Mouse (Mus musculus): ENCODE results near the gene Olfr1051.
"Not testable (repeated sequence)": the region's sequence is repeated elsewhere in the genome, so short reads cannot be mapped to it uniquely, and the experiment has no call there.

The Olfr1051 gene

GRCm38 (mm10) chr2:86278988-86279387, at the start of gene Olfr1051:
Gene Olfr1051 (minus strand): TSS chr2:86279088.
- DNase-seq (ENCODE audit: low spot score in 2 of 2), result not testable (repeated sequence)

DNA sequence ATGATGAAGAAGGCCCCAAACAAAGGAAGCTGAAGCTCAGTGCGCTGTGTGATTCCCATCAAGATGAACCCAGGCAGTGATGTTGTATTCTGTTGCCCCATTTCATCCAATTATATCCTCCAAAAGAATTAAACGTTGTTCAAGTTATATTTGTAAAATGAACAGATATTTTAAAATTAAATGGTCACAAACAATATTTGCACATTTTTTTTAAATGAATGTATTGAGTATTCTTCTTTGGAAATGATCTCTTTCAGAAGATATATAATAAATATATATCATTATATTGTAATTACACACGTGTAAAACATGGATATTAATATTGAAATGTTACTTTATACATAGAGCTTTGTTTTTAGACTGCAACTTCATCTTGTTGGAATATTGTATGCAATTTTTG, 36.3 kb upstream of the Olfr1051 start, which contains the start of gene Olfr1053:
TSS of gene Olfr1053 (minus strand) at position 101 of the 400 bp plus-strand sequence.
- DNase-seq (ENCODE audit: low spot score in 2 of 2), result no peak

GRCm38 (mm10) chr2:86292155-86292554, 13.3 kb upstream of the Olfr1051 start, which contains the start of gene Olfr1052:
Gene Olfr1052 (plus strand): TSS chr2:86292455.
- DNase-seq (ENCODE audit: low spot score in 2 of 2), result no peak

DNA sequence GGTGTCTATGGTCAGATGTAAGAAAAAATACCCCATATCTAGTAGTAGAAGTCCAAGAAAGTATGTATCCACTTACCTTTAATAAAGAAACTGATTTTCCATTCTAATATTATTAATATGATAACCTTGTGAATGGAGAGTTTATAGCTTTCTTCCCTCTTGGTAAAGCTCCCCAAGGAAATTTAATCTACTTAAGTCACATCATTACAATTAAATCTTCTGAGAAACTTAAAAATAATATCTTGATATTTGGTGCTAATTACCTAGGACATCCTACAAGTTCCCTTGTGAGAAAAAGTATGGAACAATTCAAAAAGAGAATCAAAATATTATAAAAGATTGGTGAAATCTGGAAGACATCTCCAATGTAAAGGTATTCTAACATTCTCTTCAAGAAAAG, 20.7 kb downstream of the Olfr1051 start, which contains the start of gene Olfr1049:
TSS of gene Olfr1049 (minus strand) at position 101 of the 400 bp plus-strand sequence.
- DNase-seq (ENCODE audit: low spot score in 2 of 2), result not testable (repeated sequence)

DNA sequence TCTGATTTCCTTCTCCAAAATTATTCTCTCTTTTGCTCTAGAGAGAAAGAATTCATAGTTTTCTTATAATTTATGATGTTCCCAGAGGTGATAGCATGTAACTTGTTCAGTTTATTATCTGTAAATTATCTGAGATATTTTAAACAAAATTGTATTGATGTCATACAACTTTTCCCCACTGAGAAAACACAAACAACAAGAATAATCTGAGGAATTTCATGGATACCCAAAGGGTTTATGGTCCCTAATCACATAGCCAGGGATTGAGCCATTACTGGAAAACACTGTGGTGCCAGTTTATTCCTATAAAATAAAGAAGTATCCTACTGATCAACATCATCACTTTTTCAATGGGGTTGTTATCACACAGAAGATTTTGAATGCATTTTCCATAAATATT, 38.7 kb downstream of the Olfr1051 start, which contains the start of gene Olfr1048:
TSS of gene Olfr1048 (minus strand) at position 101 of the 400 bp plus-strand sequence.
- no peak for DNase-seq (ENCODE audit: low spot score in 2 of 2)

DNA sequence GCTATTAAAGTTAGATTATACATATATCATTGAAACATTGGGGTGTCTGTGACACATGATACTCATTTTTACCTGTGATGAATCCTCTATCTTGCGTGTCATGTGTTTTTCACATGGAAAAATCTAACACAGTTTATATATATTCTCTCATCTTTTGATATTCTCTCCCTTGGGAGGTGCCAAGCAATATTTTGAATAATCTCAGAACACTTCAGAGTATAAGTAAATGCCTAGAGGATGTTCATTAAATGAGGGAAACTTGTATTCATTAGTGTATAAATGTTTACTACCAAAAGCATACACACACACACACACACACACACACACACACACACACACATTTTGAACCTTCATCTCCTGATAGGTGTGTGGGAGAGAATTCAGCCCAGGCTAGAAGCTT, 47.6 kb downstream of the Olfr1051 start, which contains the start of gene Olfr1047:
TSS of gene Olfr1047 (minus strand) at position 101 of the 400 bp plus-strand sequence.
- DNase-seq (ENCODE audit: low spot score in 2 of 2), result no peak

All from urinary bladder, adult 18-20 months (tissue).